Comparison of ENCODE assay signal across 8 mouse cellular contexts in the genomic region with DNA sequence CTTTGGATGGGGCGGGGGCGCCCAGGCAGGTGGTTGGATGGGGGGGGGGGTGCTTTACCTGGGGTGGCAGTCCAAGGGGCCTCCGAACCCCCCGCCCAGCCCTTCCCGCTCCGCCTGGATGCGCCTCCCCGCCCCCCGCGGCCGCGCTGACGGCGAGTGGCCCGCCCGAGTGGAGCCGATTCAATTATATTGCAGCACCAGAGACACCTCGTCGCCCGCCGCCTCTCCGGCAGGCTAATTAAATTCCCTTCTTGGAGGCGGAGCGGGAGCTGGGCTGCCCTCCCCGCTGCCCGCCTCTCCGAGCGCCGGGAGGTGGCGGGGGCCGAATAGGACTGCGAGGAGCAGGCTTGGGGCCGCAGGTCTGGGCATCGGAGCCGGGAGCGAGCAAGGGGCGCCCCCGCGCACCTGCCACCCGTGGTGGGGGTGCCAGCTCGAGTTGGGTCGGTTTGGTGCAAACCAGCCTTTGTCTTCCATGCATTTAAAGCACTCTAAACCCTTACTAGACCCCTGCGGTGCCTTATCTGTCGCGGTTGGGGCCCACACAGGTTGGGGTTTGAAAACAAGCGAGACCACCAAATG. TPM values are rescaled to one million over a fixed set of nuclear protein-coding genes. Genes with fewer than 3 reads are reported as not detected.
DNase-seq lines count a peak whose midpoint lies in the region; ATAC-seq and TF ChIP-seq lines count a peak whose summit lies in the region.

No protein-coding gene starts in this region.

- peak; percentile 43 for ATAC-seq in hindbrain, embryonic 14.5 days (ENCODE audit: low FRiP score)

- peak overlapping the region; percentile 96 for H3K27ac ChIP-seq in forebrain, embryonic 10.5 days
- peak overlapping the region; percentile 99 for H3K27ac ChIP-seq in hindbrain, embryonic 14.5 days
- H3K27ac ChIP-seq in midbrain, embryonic 10.5 days (replicated peaks): peak overlapping the region; percentile 98
- H3K27ac ChIP-seq in spleen, adult 2 months (ENCODE audit: insufficient read depth, low read length): peak overlapping the region; percentile 80

- DNase-seq in ES-CJ7 (ENCODE audit: low read depth, low spot score): peak; percentile 55
- peak; percentile 57 to 71 for DNase-seq in adrenal gland, postnatal 36 days
- DNase-seq in forebrain, embryonic 10.5 days (ENCODE audit: extremely low spot score, low spot score): peak; percentile 80
- DNase-seq in hindbrain, embryonic 14.5 days (ENCODE audit: low spot score): peak; percentile 75
- peak; percentile 67 to 74 for DNase-seq in left cerebral cortex, postnatal 25 days (ENCODE audit: low spot score in 2 of 2)
- peak; percentile 84 for DNase-seq in midbrain, embryonic 10.5 days (ENCODE audit: low spot score)
- no peak for DNase-seq in spleen, adult 2 months (ENCODE audit: low read depth in 1 of 2, low spot score in 2 of 2)
- DNase-seq in ovary, postnatal 14 days (ENCODE audit: low spot score): no peak

- H3K9ac ChIP-seq in hindbrain, embryonic 14.5 days: peak overlapping the region; percentile 81

- TF ChIP-seq POLR2A in spleen, adult 2 months (IDR thresholded peaks at IDR 0.05; ENCODE audit: low read depth, low read length): no peak

- peaks cover 78% of the 10 kb centered on the region for H3K27me3 ChIP-seq in forebrain, embryonic 10.5 days (ENCODE audit: poor library complexity, severe bottlenecking)
- H3K27me3 ChIP-seq in hindbrain, embryonic 14.5 days (ENCODE audit: control insufficient read depth, insufficient read depth, low read length): no peaks in the 10 kb centered on the region
- peaks cover 72% of the 10 kb centered on the region for H3K27me3 ChIP-seq in midbrain, embryonic 10.5 days (ENCODE audit: low read depth, poor library complexity, severe bottlenecking)
- peaks cover 10% of the 10 kb centered on the region for H3K27me3 ChIP-seq in spleen, adult 2 months (ENCODE audit: control insufficient read depth, insufficient read depth, low read length)

- intact Hi-C loops in left cerebral cortex, postnatal 25 days (cut with DNase I): loop anchor here (5.0 kb wide), 3 partner anchors 111 to 236 kb away; no protein-coding TSS in a partner anchor

- H3K4me1 ChIP-seq in forebrain, embryonic 10.5 days: peaks cover 98% of the 10 kb centered on the region
- peaks cover 83% of the 10 kb centered on the region for H3K4me1 ChIP-seq in hindbrain, embryonic 14.5 days (replicated peaks; ENCODE audit: control insufficient read depth, insufficient read depth, low read length)
- peaks cover 99% of the 10 kb centered on the region for H3K4me1 ChIP-seq in midbrain, embryonic 10.5 days
- peaks cover 57% of the 10 kb centered on the region for H3K4me1 ChIP-seq in spleen, adult 2 months (ENCODE audit: control insufficient read depth, insufficient read depth, insufficient read length)

- H3K9me3 ChIP-seq in forebrain, embryonic 10.5 days: no peaks in the 10 kb centered on the region
- no peaks in the 10 kb centered on the region for H3K9me3 ChIP-seq in hindbrain, embryonic 14.5 days (ENCODE audit: control insufficient read depth, low read length)
- H3K9me3 ChIP-seq in midbrain, embryonic 10.5 days (replicated peaks): no peaks in the 10 kb centered on the region

- under 1% methylated on average over 44 of the region's 46 CpGs for WGBS in forebrain, embryonic 10.5 days
- 0% methylated on average over 40 of the region's 46 CpGs for WGBS in hindbrain, embryonic 14.5 days
- WGBS in midbrain, embryonic 10.5 days: under 1% methylated on average over 45 of the region's 46 CpGs
- WGBS in spleen, adult 2 months: 2% methylated on average over 44 of the region's 46 CpGs

- H3K4me2 ChIP-seq in hindbrain, embryonic 14.5 days (replicated peaks): peak overlapping the region; percentile 98

- no peak for TF ChIP-seq CTCF in spleen, adult 2 months (IDR thresholded peaks at IDR 0.05; ENCODE audit: extremely low read depth, insufficient read depth, insufficient read length, insufficient replicate concordance)

- H3K36me3 ChIP-seq in forebrain, embryonic 10.5 days (replicated peaks): no peaks in the 10 kb centered on the region
- H3K36me3 ChIP-seq in hindbrain, embryonic 14.5 days (replicated peaks; ENCODE audit: control insufficient read depth, insufficient read depth): no peaks in the 10 kb centered on the region
- H3K36me3 ChIP-seq in midbrain, embryonic 10.5 days: no peaks in the 10 kb centered on the region
- no peaks in the 10 kb centered on the region for H3K36me3 ChIP-seq in spleen, adult 2 months (ENCODE audit: control insufficient read depth, insufficient read depth, low read length)

- H3K4me3 ChIP-seq in forebrain, embryonic 10.5 days: peak overlapping the region; percentile 82
- H3K4me3 ChIP-seq in hindbrain, embryonic 14.5 days (replicated peaks; ENCODE audit: low read length): peak overlapping the region; percentile 56
- H3K4me3 ChIP-seq in midbrain, embryonic 10.5 days: peak overlapping the region; percentile 85
- peak overlapping the region; percentile 78 for H3K4me3 ChIP-seq in spleen, adult 2 months (ENCODE audit: extremely low read depth, insufficient read depth, insufficient read length)

RNA-seq across cellular contexts. Expression of gene Gins2, which starts 51.2 kb away (rescaled TPM):
- 10 to 100 TPM in 1 of 2 experiments, 1 to 10 TPM in 1; 6.3 to 11.0 TPM for total RNA-seq in adrenal gland, postnatal 36 days (2021)
- 154 and 158 TPM in 2 replicates for polyA plus RNA-seq in forebrain, embryonic 10.5 days (2016; fragmentation: Nextera tagmentation; extraction: Ambion mirVana)
- polyA plus RNA-seq in hindbrain, embryonic 14.5 days (2014; fragmentation: Nextera tagmentation; extraction: Ambion mirVana): 17.5 and 18.2 TPM in 2 replicates
- 1 to 10 TPM; 1.6 to 1.8 TPM for total RNA-seq in left cerebral cortex, postnatal 25 days (2021)
- polyA plus RNA-seq in midbrain, embryonic 10.5 days (2016; fragmentation: Nextera tagmentation; extraction: Ambion mirVana): 162 and 192 TPM in 2 replicates
- 8.1 and 14.7 TPM in 2 replicates for polyA plus RNA-seq in spleen, adult 2 months (2012; rRNA removed)

Comparison
In these comparisons a context has a peak if more than half of its experiments do, and no peak if none do; other contexts are left out.
1. DNase-seq: peak in ES-CJ7 (single experiment), adrenal gland, postnatal 36 days (2 of 2), forebrain, embryonic 10.5 days (single experiment), hindbrain, embryonic 14.5 days (single experiment), left cerebral cortex, postnatal 25 days (2 of 2) and midbrain, embryonic 10.5 days (single experiment); none in spleen, adult 2 months (0 of 2) and ovary, postnatal 14 days (single experiment).
2. Peak in every context shown above with its lines, with median percentiles within 50 percentile points of each other: H3K27ac ChIP-seq and H3K4me3 ChIP-seq.